Mouse (Mus musculus): Measurements from ENCODE around the gene Ifnk. TPM values are rescaled to one million over a fixed set of nuclear protein-coding genes. Genes with fewer than 3 reads are reported as not detected.

The Ifnk gene
- total RNA-seq, 2 experiments from 2014 or later, result not detected

- no peak for DNase-seq
These were observed 11.5 kb upstream of the Ifnk start for GRCm38 (mm10) chr4:35140317-35140716.

DNA sequence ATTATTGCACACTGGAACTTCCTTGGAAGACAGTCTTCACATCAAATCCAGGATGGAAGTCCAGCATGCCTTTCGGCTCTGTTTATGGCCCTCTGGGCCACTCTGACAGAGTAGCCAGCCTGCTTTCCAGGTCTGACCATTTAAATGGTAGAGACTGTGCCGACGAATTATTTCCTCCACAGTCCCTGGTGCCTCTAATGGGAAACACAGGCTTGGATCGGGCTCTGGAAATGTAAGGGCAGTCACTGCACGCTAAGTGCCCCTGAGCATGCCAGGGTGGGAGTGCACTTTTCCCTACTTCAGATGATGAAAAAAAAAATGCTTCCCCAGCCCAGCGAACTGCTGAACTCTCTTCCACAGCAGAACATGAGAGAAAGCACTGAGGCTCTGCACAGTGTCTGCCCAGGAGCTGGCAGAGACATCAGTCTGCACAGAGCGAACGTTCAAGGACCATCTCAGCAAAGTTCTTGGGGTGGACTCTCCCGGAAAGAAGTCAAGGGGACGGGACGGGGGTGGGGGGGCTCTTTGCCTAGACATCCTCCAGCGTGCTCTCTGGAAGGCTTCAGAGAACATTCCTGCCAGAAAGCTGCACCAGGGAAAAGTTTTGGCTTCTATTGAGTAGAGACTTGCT is 8.3 kb upstream of the Ifnk start:
- DNase-seq, result no peak

DNA sequence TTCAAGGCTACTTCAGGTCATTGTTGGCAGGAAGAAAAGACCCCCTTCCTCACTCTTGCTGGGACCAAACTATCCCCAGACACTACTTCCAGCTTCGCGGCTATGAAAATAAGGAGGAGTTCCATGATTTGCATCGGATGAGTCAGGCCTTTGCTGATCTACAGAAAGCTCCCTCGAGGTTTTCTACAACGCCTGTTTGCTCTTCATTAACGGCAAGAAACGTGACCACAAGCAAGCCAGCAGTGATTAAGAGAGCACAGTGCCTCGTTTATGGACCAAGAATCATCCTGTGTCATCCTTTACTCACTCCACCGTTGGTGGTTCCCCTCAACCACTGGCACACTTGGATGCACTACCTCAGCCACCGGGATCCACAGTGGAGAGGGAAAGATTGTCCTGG is 6.1 kb upstream of the Ifnk start:
- DNase-seq, result no peak

GRCm38 (mm10) chr4:35146597-35146996 is 5.3 kb upstream of the Ifnk start:
- no peak for DNase-seq

- DNase-seq, result no peak
These were observed 3.5 kb upstream of the Ifnk start for GRCm38 (mm10) chr4:35148326-35148725.

- no peak for DNase-seq
These were observed 1.1 kb upstream of the Ifnk start for GRCm38 (mm10) chr4:35150706-35151105.

DNA sequence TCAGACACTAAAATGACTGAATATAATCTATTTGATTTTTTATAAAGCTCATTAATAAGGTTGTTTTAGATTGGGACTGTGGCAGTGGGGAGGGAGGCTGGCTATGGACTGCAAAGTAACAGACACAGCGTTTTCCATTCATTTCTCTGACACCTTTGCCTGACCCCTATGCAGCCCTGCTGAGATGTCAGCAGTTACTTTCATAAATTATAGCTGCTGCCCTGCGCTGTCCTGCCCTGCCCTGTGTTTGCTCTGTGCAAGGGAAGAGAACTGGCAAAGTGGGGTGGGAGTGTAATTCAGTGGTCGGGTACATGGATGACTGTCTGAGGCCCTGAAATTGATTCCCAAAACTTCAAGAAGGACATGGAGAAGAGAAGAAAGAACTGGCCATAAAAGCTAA is 2.2 kb downstream of the Ifnk start:
- no peak for DNase-seq

DNA sequence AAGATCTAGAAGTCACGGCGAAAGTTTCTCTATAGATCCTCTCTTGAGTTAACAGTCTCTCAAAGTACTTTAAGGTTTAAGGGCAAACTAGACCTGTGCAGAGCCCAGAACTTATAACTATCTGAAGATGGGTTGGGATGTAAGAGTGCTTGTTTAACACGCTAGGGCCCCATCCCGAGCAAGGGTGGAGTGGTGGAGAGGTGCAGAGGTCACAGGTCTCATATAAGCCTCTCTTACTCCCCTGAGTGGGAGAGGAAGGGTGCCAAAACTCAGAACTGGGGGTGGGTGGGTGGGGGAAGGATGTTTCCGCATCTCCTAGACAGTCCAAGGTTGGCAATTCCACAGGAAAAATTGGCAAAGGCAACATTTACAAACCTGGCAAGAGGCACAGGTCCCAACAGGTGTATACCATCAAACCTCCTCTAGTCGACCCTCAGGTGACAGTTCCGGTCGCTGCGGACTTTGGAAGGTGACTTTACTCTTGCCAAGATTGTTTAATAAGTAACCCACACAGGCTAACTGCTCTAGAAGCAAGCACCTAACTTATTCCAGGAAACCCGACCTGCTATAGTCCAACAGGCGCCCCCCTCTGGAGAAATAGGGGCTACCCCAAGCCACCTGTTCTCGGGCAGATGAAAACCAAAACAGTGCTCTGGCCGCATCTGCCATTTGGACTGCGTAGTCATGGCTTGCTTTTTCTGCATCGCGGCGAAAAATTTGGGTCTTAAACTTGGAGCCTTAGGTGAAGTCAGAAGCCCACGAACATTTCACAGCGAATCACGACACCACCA is 3.5 kb downstream of the Ifnk start:
- DNase-seq, result no peak

DNA sequence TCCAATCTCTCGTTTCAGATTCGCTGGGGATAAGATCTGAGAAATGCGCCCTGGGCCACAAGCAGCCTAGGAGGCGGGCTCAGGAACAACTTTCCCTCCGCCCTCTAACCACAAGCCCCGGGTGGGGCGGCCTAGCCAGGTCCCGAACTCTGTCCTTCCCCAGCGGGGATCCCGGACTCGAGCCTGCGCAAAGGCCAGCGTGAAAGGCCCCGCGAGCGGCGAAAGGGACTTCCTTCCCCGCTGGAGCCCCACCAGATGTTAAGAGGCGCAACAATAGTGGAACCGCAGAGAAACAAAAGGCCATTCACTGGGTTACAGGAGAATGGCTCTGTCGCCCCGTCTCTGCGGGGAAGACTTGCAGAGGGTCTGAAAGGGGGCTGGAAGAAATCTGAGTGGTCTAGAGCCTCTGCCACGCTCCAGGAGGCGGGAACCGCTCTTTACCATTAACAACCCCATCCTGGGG is 4.3 kb downstream of the Ifnk start:
- DNase-seq, result peak; percentile 8 to 40

DNA sequence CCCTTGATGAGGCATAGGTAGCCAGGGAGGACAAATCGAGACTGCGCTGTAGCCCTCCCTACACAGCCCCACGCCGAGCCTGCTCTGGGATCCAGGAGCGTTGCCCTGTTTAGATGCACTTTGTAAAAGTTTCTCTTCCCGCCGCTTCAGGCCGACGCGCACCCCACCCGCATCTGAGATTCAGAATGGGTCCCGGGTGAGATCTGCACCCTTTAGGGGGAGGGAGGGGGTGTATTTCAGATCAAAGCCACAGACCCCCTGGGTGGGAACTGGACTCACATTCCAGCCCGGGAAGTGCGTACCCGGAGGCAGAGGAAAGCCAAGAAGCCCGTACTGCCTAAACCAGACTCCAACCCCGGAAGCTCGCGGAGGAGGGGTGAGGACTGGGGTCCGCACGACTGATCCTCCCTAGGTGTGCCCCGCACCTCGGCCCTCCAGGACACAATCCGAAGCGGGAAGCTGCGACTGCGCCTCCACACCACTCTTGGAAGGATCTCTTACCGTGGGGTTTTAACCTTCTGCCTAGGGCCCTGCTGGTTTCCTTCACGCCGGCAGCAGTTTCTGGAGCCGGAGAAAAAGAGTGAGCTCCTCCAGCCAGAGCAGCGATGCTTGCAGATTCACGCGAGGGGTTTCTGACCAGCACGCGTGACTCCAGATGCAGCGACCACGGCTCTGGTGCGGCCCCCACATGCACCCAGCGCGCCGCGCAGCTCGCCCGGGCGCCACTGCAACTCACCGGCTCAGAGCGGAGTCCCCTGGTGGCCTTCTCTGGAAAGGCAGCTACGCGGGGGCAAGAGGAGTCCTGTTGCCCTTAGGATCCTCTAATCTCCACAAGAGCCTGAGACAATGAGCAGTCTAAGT is 5.1 kb downstream of the Ifnk start, which contains the start of gene Mob3b:
Mob3b (minus strand) TSS at position 734 of the 861 bp plus-strand sequence.
- peak; percentile 80 to 85 for DNase-seq

DNA sequence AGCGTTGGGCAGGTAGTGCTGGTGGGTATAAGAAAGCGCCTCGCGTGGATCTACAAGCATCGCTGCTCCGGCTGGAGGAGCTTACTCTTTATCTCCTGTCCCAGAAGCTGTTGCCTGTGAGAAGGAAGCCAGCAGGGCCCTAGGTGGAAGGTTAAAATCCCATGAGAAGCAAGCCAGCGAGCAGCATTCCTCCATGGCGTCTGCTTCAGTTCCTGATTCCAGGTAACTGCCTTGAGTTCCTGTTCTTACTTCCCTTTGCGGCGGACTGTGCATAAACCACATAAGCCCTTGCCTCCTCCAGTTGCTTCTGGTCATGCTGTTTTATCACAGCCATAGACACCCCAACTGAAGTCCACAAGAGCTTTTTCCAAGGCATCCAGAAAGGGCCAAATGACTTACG is 6.0 kb downstream of the Ifnk start:
- DNase-seq, result no peak

DNA sequence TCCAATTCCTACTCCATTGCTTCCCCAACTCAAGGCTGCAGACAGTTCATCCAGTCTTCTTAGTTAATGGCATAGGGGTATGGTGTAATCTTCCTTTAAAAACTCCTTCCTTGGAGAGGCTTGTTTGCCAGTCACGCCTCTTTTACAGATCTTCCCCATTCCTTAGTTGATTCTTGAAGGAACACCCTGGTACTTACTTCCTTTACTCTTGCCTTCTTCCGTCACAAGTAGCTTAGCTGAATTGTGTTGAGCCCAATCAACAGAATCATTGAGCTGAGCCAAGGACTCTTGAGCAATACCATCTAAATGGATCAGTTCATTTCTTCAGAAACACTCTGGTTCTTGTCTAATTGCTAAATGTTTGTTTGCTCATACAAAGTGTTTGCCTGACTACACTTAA is 13.4 kb downstream of the Ifnk start:
- DNase-seq, result no peak

- DNase-seq, result no peak
These were observed 14.1 kb downstream of the Ifnk start for GRCm38 (mm10) chr4:35165947-35166346.

DNA sequence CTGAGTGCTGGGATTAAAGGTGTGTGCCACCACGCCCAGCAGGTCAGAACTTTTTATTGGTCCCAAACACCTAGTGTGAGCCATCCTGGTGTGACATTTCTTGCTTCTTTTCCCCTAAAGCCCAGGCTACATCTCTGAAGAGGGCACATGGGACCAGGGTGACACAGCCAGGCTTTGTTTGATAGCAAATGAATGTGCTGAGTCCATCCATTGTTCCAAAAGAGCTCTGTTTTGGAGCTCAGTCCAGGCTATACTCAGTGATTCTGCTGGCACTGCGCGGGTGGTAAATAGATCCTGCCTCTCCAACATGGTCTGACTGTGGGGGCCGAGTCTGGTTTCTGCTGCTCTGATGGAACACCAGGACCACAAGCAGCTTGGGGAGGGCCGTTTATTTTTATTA is 16.0 kb downstream of the Ifnk start:
- DNase-seq, result no peak

GRCm38 (mm10) chr4:35169571-35170125 is 17.8 kb downstream of the Ifnk start:
- DNase-seq, result no peak

GRCm38 (mm10) chr4:35172471-35172870 is 20.6 kb downstream of the Ifnk start:
- no peak for DNase-seq

DNA sequence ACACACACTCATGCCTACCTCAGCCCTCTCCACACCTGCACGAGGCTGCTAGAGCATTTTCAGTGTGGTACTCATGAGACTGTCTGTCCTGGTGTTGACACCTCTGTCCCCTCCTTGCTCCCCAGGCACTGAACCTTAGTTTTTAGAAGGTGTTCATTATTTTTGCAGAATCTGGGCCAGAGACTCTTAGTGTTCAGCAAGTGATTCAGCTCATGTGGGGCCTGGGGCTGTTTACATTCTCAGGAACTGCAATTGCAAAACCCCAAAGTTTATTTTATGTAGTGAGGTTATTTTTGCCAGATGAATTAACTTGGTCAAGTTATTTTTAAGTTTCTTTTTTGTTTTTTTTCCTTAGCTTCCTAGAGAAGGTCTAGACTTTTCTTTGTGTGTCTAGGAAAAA is 21.7 kb downstream of the Ifnk start:
- no peak for DNase-seq

- DNase-seq, result no peak
These were observed 23.7 kb downstream of the Ifnk start for GRCm38 (mm10) chr4:35175566-35175965.

- DNase-seq, result no peak
These were observed 26.2 kb downstream of the Ifnk start for GRCm38 (mm10) chr4:35177926-35178645.

GRCm38 (mm10) chr4:35187617-35188326 is 35.9 kb downstream of the Ifnk start:
- DNase-seq, result no peak

GRCm38 (mm10) chr4:35189794-35190193 is 37.9 kb downstream of the Ifnk start:
- no peak for DNase-seq
